Mouse (Mus musculus) limb, embryonic 15.5 days (tissue): ENCODE data around the gene Sarm1. TPM values are rescaled to one million over a fixed set of nuclear protein-coding genes. Genes with fewer than 3 reads are reported as not detected.
A peak's percentile ranks its signal among the peaks of the same experiment; 100 is the strongest.

Experiments used
- ATAC-seq: fragments of 200-750 bp; cut with Nextera tagmentation; 2 replicates; pipeline ENCODE4 v1.8.0; 2017; ENCODE audit warnings: low read depth, moderate TSS enrichment; ENCODE audit not compliant: insufficient number of reproducible peaks, low FRiP score, low TSS enrichment
- H3K27ac ChIP-seq: fragments of 300-500 bp; sonication (generic); 2 replicates; pipeline ENCODE4 v1.5.1; 2015; ENCODE audit warnings: moderate library complexity, mild to moderate bottlenecking, inconsistent platforms
- H3K27me3 ChIP-seq: fragments of 300-500 bp; sonication (generic); 2 replicates; pipeline ENCODE4 v1.6.1; 2015; ENCODE audit warnings: inconsistent platforms
- H3K36me3 ChIP-seq: fragments of 300-500 bp; sonication (generic); 2 replicates; pipeline ENCODE4 v1.6.1; 2015; ENCODE audit warnings: inconsistent platforms
- H3K4me1 ChIP-seq: fragments of 300-500 bp; sonication (generic); 2 replicates; pipeline ENCODE4 v1.6.1; 2015; ENCODE audit warnings: inconsistent platforms
- H3K4me2 ChIP-seq: fragments of 300-500 bp; sonication (generic); 2 replicates; pipeline ENCODE4 v1.6.1; 2015; ENCODE audit warnings: mild to moderate bottlenecking, inconsistent platforms
- H3K4me3 ChIP-seq: fragments of 300-500 bp; sonication (generic); 2 replicates; pipeline ENCODE4 v1.5.1; 2015; ENCODE audit warnings: mild to moderate bottlenecking, inconsistent platforms
- H3K9ac ChIP-seq: fragments of 300-500 bp; sonication (generic); 2 replicates; pipeline ENCODE4 v1.6.1; 2015; ENCODE audit warnings: inconsistent platforms
- H3K9me3 ChIP-seq: fragments of 300-500 bp; sonication (generic); 2 replicates; pipeline ENCODE4 v1.6.1; 2016; ENCODE audit warnings: inconsistent platforms
- WGBS: fragments of 180-500 bp; shearing (Covaris S2); methylation state at CpG from one replicate; pipeline ENCODE4 v1.1.7; 2015; 5-methylcytosine and 5-hydroxymethylcytosine counted together
- polyA plus RNA-seq: library from polyadenylated mRNA; unstranded; fragments of >200 nt; fragmentation: Nextera tagmentation; extraction: Ambion mirVana; gene quantifications from 2 replicates; pipeline ENCODE4 v1.2.1, GENCODE M21; 2015

The Sarm1 gene
- polyA plus RNA-seq, 1 experiment from 2014 or later = 1.7 TPM

- no peaks in the 10 kb centered on the region for H3K27me3 ChIP-seq
- H3K4me1 ChIP-seq = peaks cover 5% of the 10 kb centered on the region
- WGBS = 89% methylated on average over 10 of the region's 10 CpGs
- H3K9ac ChIP-seq = no peak overlapping the region
- H3K27ac ChIP-seq = no peak overlapping the region
- H3K4me3 ChIP-seq = no peak overlapping the region
- H3K4me2 ChIP-seq = no peak overlapping the region
- H3K36me3 ChIP-seq = peaks cover 14% of the 10 kb centered on the region; the same call in 1 of the 2 replicates
- ATAC-seq = no peak
- H3K9me3 ChIP-seq = no peaks in the 10 kb centered on the region
Observed at GRCm38 (mm10) chr11:78471326-78472103, 26.0 kb downstream of the Sarm1 start.

- 57% methylated on average over 3 of the region's 3 CpGs for WGBS
- no peak overlapping the region for H3K9ac ChIP-seq
- peaks cover 17% of the 10 kb centered on the region for H3K4me1 ChIP-seq
- peaks cover 14% of the 10 kb centered on the region; the same call in 1 of the 2 replicates for H3K36me3 ChIP-seq
- H3K27me3 ChIP-seq = no peaks in the 10 kb centered on the region
- H3K27ac ChIP-seq = peak overlapping the region; percentile 22; the same call in 1 of the 2 replicates
- H3K4me3 ChIP-seq = no peak overlapping the region
- ATAC-seq = no peak
- H3K9me3 ChIP-seq = no peaks in the 10 kb centered on the region
- no peak overlapping the region for H3K4me2 ChIP-seq
Observed at GRCm38 (mm10) chr11:78467932-78468331, 29.6 kb downstream of the Sarm1 start.

GRCm38 (mm10) chr11:78467515-78467914 lies 30.0 kb downstream of the Sarm1 start:
- Histone ChIP-seq H3K4me2 (no peak overlapping the region), H3K36me3 (peaks cover 14% of the 10 kb centered on the region; the same call in 1 of the 2 replicates), H3K27me3 (no peaks in the 10 kb centered on the region), H3K27ac (no peak overlapping the region), H3K4me3 (no peak overlapping the region), H3K9ac (no peak overlapping the region), H3K4me1 (peaks cover 17% of the 10 kb centered on the region), H3K9me3 (no peaks in the 10 kb centered on the region)
- no peak for ATAC-seq
- 68% methylated on average over 7 of the region's 7 CpGs for WGBS

- Histone ChIP-seq H3K9me3 (no peaks in the 10 kb centered on the region), H3K9ac (peak overlapping the region; percentile 52; the same call in 1 of the 2 replicates), H3K27ac (peak overlapping the region; percentile 94), H3K4me1 (peaks cover 17% of the 10 kb centered on the region), H3K36me3 (peaks cover 9% of the 10 kb centered on the region; the same call in 1 of the 2 replicates), H3K4me3 (peak overlapping the region; percentile 67), H3K27me3 (no peaks in the 10 kb centered on the region), H3K4me2 (peak overlapping the region; percentile 76)
- 71% methylated on average over 23 of the region's 23 CpGs for WGBS
- ATAC-seq = peak; percentile 15; the same call in 1 of the 2 replicates
Observed at GRCm38 (mm10) chr11:78466242-78466912, 31.2 kb downstream of the Sarm1 start.

GRCm38 (mm10) chr11:78465568-78466180 lies 31.9 kb downstream of the Sarm1 start, which contains the start of gene Slc46a1:
Slc46a1 (plus strand) TSS chr11:78465697.
- ATAC-seq = peak; percentile 94
- Histone ChIP-seq H3K4me1 (peaks cover 17% of the 10 kb centered on the region), H3K4me3 (peak within 1 kb of the TSS; percentile 67), H3K27me3 (no peaks in the 10 kb centered on the region), H3K9me3 (no peaks in the 10 kb centered on the region), H3K36me3 (peaks cover 3% of the 10 kb centered on the region; the same call in 1 of the 2 replicates), H3K9ac (peak within 1 kb of the TSS; percentile 52), H3K4me2 (peak within 1 kb of the TSS; percentile 76), H3K27ac (peak within 1 kb of the TSS; percentile 94)
- WGBS = under 1% methylated on average over 41 of the region's 41 CpGs

GRCm38 (mm10) chr11:78465116-78465515 lies 32.4 kb downstream of the Sarm1 start:
- H3K9ac ChIP-seq = peak overlapping the region; percentile 52; the same call in 1 of the 2 replicates
- peaks cover 17% of the 10 kb centered on the region for H3K4me1 ChIP-seq
- no peak for ATAC-seq
- 0 out of 2 replicates have a peak, but pooled peaks cover 2% of the 10 kb centered on the region for H3K36me3 ChIP-seq
- H3K9me3 ChIP-seq = no peaks in the 10 kb centered on the region
- H3K4me2 ChIP-seq = peak overlapping the region; percentile 76
- peak overlapping the region; percentile 94 for H3K27ac ChIP-seq
- 31% methylated on average over 9 of the region's 9 CpGs for WGBS
- H3K27me3 ChIP-seq = no peaks in the 10 kb centered on the region
- H3K4me3 ChIP-seq = peak overlapping the region; percentile 67

- ATAC-seq = no peak
Observed at GRCm38 (mm10) chr11:78463286-78464036, 34.1 kb downstream of the Sarm1 start.

GRCm38 (mm10) chr11:78462669-78463068 lies 34.9 kb downstream of the Sarm1 start:
- Histone ChIP-seq H3K27me3 (no peaks in the 10 kb centered on the region), H3K27ac (no peak overlapping the region), H3K36me3 (no peaks in the 10 kb centered on the region), H3K4me3 (no peak overlapping the region), H3K9me3 (no peaks in the 10 kb centered on the region), H3K9ac (no peak overlapping the region), H3K4me1 (peaks cover 17% of the 10 kb centered on the region), H3K4me2 (no peak overlapping the region)
- ATAC-seq = no peak
- 58% methylated on average over 5 of the region's 5 CpGs for WGBS

More at GRCm38 (mm10) chr11:78463286-78464036, 34.1 kb downstream of the Sarm1 start:
- Histone ChIP-seq H3K27ac (no peak overlapping the region), H3K4me1 (peaks cover 17% of the 10 kb centered on the region), H3K4me3 (no peak overlapping the region), H3K27me3 (no peaks in the 10 kb centered on the region), H3K4me2 (no peak overlapping the region), H3K9me3 (no peaks in the 10 kb centered on the region), H3K9ac (no peak overlapping the region), H3K36me3 (no peaks in the 10 kb centered on the region)
- WGBS = 48% methylated on average over 13 of the region's 13 CpGs

- 63% methylated on average over 1 of the region's 1 CpGs for WGBS
- H3K27me3 ChIP-seq = no peaks in the 10 kb centered on the region
- H3K27ac ChIP-seq = no peak overlapping the region
- H3K4me2 ChIP-seq = no peak overlapping the region
- peaks cover 16% of the 10 kb centered on the region for H3K4me1 ChIP-seq
- no peaks in the 10 kb centered on the region for H3K36me3 ChIP-seq
- no peaks in the 10 kb centered on the region for H3K9me3 ChIP-seq
- H3K4me3 ChIP-seq = no peak overlapping the region
- no peak overlapping the region for H3K9ac ChIP-seq
- ATAC-seq = no peak
Observed at GRCm38 (mm10) chr11:78461894-78462293, 35.7 kb downstream of the Sarm1 start.

- Histone ChIP-seq H3K36me3 (no peaks in the 10 kb centered on the region), H3K9ac (no peak overlapping the region), H3K4me2 (no peak overlapping the region), H3K4me3 (no peak overlapping the region), H3K27me3 (no peaks in the 10 kb centered on the region), H3K9me3 (no peaks in the 10 kb centered on the region), H3K4me1 (no peaks in the 10 kb centered on the region), H3K27ac (no peak overlapping the region)
- WGBS = 80% methylated on average over 17 of the region's 17 CpGs
- ATAC-seq = no peak
Observed at GRCm38 (mm10) chr11:78458740-78459139, 38.8 kb downstream of the Sarm1 start.

- Histone ChIP-seq H3K9me3 (no peaks in the 10 kb centered on the region), H3K4me2 (no peak overlapping the region), H3K4me1 (no peaks in the 10 kb centered on the region), H3K36me3 (no peaks in the 10 kb centered on the region), H3K27ac (no peak overlapping the region), H3K27me3 (no peaks in the 10 kb centered on the region), H3K4me3 (no peak overlapping the region), H3K9ac (no peak overlapping the region)
- ATAC-seq = no peak
- 30% methylated on average over 5 of the region's 5 CpGs for WGBS
Observed at GRCm38 (mm10) chr11:78455308-78455707, 42.2 kb downstream of the Sarm1 start.
